Mouse (Mus musculus) macrophage (primary cell): ENCODE results near the gene Glis2. TPM values are rescaled to one million over a fixed set of nuclear protein-coding genes. Genes with fewer than 3 reads are reported as not detected.

ENCODE experiments used
- H3K27ac ChIP-seq: fragments of 350-480 bp; formaldehyde crosslinking; 2 replicates; pipeline ENCODE4 v1.9.0; 2021
- H3K36me3 ChIP-seq: fragments of 350-480 bp; formaldehyde crosslinking; 2 replicates; pipeline ENCODE4 v1.9.0; 2021; ENCODE audit errors: inconsistent target
- H3K4me3 ChIP-seq: fragments of 350-480 bp; formaldehyde crosslinking; 2 replicates; pipeline ENCODE4 v1.9.0; 2021; ENCODE audit errors: inconsistent target
- H3K79me2 ChIP-seq: fragments of 350-480 bp; formaldehyde crosslinking; 2 replicates; pipeline ENCODE4 v1.9.0; 2021; ENCODE audit errors: inconsistent target
- WGBS: methylation state at CpG from one replicate; pipeline ENCODE4 v1.1.7; 2026; ENCODE audit warnings: inconsistent platforms; ENCODE audit not compliant: missing documents; 5-methylcytosine and 5-hydroxymethylcytosine counted together
- polyA plus RNA-seq: library from polyadenylated mRNA; stranded (reverse); fragments of 250-400 nt; gene quantifications from 3 replicates; pipeline ENCODE4 v1.2.4, GENCODE M21; 2018; ENCODE audit warnings: inconsistent platforms

Glis2 gene
- polyA plus RNA-seq, 1 experiment from 2014 or later: 0.16 TPM

- Histone ChIP-seq H3K4me3 (no peak overlapping the region), H3K27ac (no peak overlapping the region), H3K36me3 (peaks cover 65% of the 10 kb centered on the region), H3K79me2 (peaks cover 11% of the 10 kb centered on the region; the same call in 1 of the 2 replicates)
- 60% methylated on average over 2 of the region's 2 CpGs for WGBS
These were observed 64.8 kb downstream of the Glis2 start for GRCm38 (mm10) chr16:4659326-4659725.

GRCm38 (mm10) chr16:4661605-4662004 lies 67.1 kb downstream of the Glis2 start:
- 91% methylated on average over 2 of the region's 2 CpGs for WGBS
- peaks cover 64% of the 10 kb centered on the region for H3K36me3 ChIP-seq

GRCm38 (mm10) chr16:4663806-4664205 lies 69.3 kb downstream of the Glis2 start:
- no peak overlapping the region for H3K4me3 ChIP-seq
- peaks cover 78% of the 10 kb centered on the region for H3K36me3 ChIP-seq
- H3K27ac ChIP-seq: no peak overlapping the region
- 79% methylated on average over 2 of the region's 2 CpGs for WGBS
- H3K79me2 ChIP-seq: peaks cover 29% of the 10 kb centered on the region; the same call in 1 of the 2 replicates

More at GRCm38 (mm10) chr16:4661605-4662004, 67.1 kb downstream of the Glis2 start:
- Histone ChIP-seq H3K79me2 (peaks cover 25% of the 10 kb centered on the region; the same call in 1 of the 2 replicates), H3K4me3 (no peak overlapping the region), H3K27ac (no peak overlapping the region)

GRCm38 (mm10) chr16:4665726-4666125 lies 71.2 kb downstream of the Glis2 start:
- Histone ChIP-seq H3K36me3 (peaks cover 89% of the 10 kb centered on the region), H3K4me3 (no peak overlapping the region), H3K79me2 (peaks cover 29% of the 10 kb centered on the region; the same call in 1 of the 2 replicates), H3K27ac (no peak overlapping the region)
- 88% methylated on average over 2 of the region's 2 CpGs for WGBS

GRCm38 (mm10) chr16:4667190-4667808 lies 72.8 kb downstream of the Glis2 start:
- peaks cover 87% of the 10 kb centered on the region for H3K36me3 ChIP-seq
- no peak overlapping the region for H3K27ac ChIP-seq
- H3K4me3 ChIP-seq: no peak overlapping the region
- 48% methylated on average over 3 of the region's 3 CpGs for WGBS
- peaks cover 35% of the 10 kb centered on the region; the same call in 1 of the 2 replicates for H3K79me2 ChIP-seq

GRCm38 (mm10) chr16:4670317-4670716 lies 75.8 kb downstream of the Glis2 start:
- Histone ChIP-seq H3K79me2 (peaks cover 45% of the 10 kb centered on the region), H3K36me3 (peaks cover 80% of the 10 kb centered on the region), H3K4me3 (no peak overlapping the region), H3K27ac (no peak overlapping the region)
- 81% methylated on average over 5 of the region's 5 CpGs for WGBS

GRCm38 (mm10) chr16:4674091-4674490 lies 79.6 kb downstream of the Glis2 start:
- no peak overlapping the region for H3K4me3 ChIP-seq
- H3K36me3 ChIP-seq: peaks cover 62% of the 10 kb centered on the region
- WGBS: 3% methylated on average over 4 of the region's 4 CpGs
- peak overlapping the region; percentile 36 for H3K27ac ChIP-seq
- H3K79me2 ChIP-seq: peaks cover 74% of the 10 kb centered on the region

Other genes with a start within 250 kb of the Glis2 start
- 10.4 to 11.9 TPM (median 11.0 TPM) in 3 replicates for gene Adcy9, start 174.2 kb upstream of the Glis2 start, polyA plus RNA-seq
- gene Srl, start 52.9 kb upstream of the Glis2 start, polyA plus RNA-seq: 2.2 to 3.0 TPM (median 2.2 TPM) in 3 replicates
- gene Tfap4, start 34.9 kb upstream of the Glis2 start, polyA plus RNA-seq: 3.3 to 7.1 TPM (median 4.0 TPM) in 3 replicates
- gene Pam16, start 30.3 kb downstream of the Glis2 start, polyA plus RNA-seq: 9.7 to 39.5 TPM (median 23.6 TPM) in 3 replicates
- 0.07 TPM in 1 of 3 replicates, not detected in the others for gene Vasn, start 45.2 kb downstream of the Glis2 start, polyA plus RNA-seq
- gene Dnaja3, start 45.3 kb downstream of the Glis2 start, polyA plus RNA-seq: 19.8 to 43.8 TPM (median 25.5 TPM) in 3 replicates
- gene Coro7, start 85.1 kb downstream of the Glis2 start, polyA plus RNA-seq: 53.4 to 137 TPM (median 97.8 TPM) in 3 replicates
- 6.3 to 20.4 TPM (median 15.6 TPM) in 3 replicates for gene Nmral1, start 124.6 kb downstream of the Glis2 start, polyA plus RNA-seq
- 195 to 303 TPM (median 234 TPM) in 3 replicates for gene Hmox2, start 131.6 kb downstream of the Glis2 start, polyA plus RNA-seq
- gene Cdip1, start 195.6 kb downstream of the Glis2 start, polyA plus RNA-seq: 15.0 to 29.2 TPM (median 20.4 TPM) in 3 replicates
- 0.16 TPM in 1 of 3 replicates, not detected in the others for gene 4930562C15Rik, start 240.7 kb downstream of the Glis2 start, polyA plus RNA-seq